Mouse (Mus musculus) liver, embryonic 15.5 days (tissue): ENCODE results near the gene Nudt12. TPM values are rescaled to one million over a fixed set of nuclear protein-coding genes. Genes with fewer than 3 reads are reported as not detected.

Source experiments
- ATAC-seq: fragments of 200-750 bp; cut with Nextera tagmentation; 2 replicates; pipeline ENCODE4 v1.8.0; 2017; ENCODE audit warnings: moderate number of reproducible peaks, mild to moderate bottlenecking, moderate library complexity; ENCODE audit not compliant: insufficient read depth
- H3K27ac ChIP-seq: fragments of 300-500 bp; sonication (generic); replicated peaks from 2 replicates; pipeline ENCODE4 v1.5.1; 2015; ENCODE audit warnings: mild to moderate bottlenecking, inconsistent platforms
- H3K27me3 ChIP-seq: fragments of 300-500 bp; sonication (generic); 2 replicates; pipeline ENCODE4 v1.6.1; 2015; ENCODE audit warnings: mild to moderate bottlenecking, inconsistent platforms
- H3K36me3 ChIP-seq: fragments of 300-500 bp; sonication (generic); replicated peaks from 2 replicates; pipeline ENCODE4 v1.6.1; 2015; ENCODE audit warnings: moderate library complexity, mild to moderate bottlenecking, inconsistent platforms
- H3K4me1 ChIP-seq: fragments of 300-500 bp; sonication (generic); replicated peaks from 2 replicates; pipeline ENCODE4 v1.6.1; 2015; ENCODE audit warnings: inconsistent platforms
- H3K4me2 ChIP-seq: fragments of 300-500 bp; sonication (generic); 2 replicates; pipeline ENCODE4 v1.6.1; 2015; ENCODE audit warnings: moderate library complexity, mild to moderate bottlenecking, inconsistent platforms
- H3K4me3 ChIP-seq: fragments of 300-500 bp; sonication (generic); replicated peaks from 2 replicates; pipeline ENCODE4 v1.5.1; 2015; ENCODE audit warnings: mild to moderate bottlenecking, inconsistent platforms
- H3K9ac ChIP-seq: fragments of 300-500 bp; sonication (generic); 2 replicates; pipeline ENCODE4 v1.6.1; 2015; ENCODE audit warnings: moderate library complexity, mild to moderate bottlenecking, inconsistent platforms
- H3K9me3 ChIP-seq: fragments of 300-500 bp; sonication (generic); replicated peaks from 2 replicates; pipeline ENCODE4 v1.6.1; 2016; ENCODE audit warnings: inconsistent platforms
- WGBS: fragments of 180-500 bp; shearing (Covaris S2); methylation state at CpG from one replicate; pipeline ENCODE4 v1.1.7; 2015; ENCODE audit warnings: mixed read lengths; ENCODE audit not compliant: insufficient replicate concordance; 5-methylcytosine and 5-hydroxymethylcytosine counted together
- polyA plus RNA-seq: library from polyadenylated mRNA; unstranded; fragments of >200 nt; fragmentation: Nextera tagmentation; extraction: Ambion mirVana; gene quantifications from 2 replicates; pipeline ENCODE4 v1.2.1, GENCODE M21; 2015

The Nudt12 gene
- 3.5 and 4.3 TPM in 2 replicates for polyA plus RNA-seq

DNA sequence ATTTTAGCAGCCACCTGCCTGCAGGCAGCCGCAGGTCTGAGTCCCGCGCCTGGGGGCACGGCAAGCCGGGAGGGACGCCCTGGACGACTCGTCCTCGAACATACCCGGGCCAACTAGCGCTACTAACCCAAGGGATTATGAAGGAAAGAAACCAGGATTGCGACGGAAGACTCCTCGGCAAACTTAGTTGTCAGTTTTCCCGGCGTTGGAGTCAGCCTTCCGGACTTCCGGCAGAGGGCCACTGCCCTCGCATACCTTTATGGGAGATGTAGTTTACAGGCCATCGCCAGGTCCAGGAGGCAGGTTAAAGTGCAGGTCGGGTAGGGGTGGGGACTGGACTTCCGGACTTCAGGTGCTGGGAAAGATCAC is at the start of gene Nudt12:
Nudt12 (minus strand) TSS at position 282 of the 369 bp plus-strand sequence.
- Histone ChIP-seq H3K36me3 (peaks cover 8% of the 10 kb centered on the region), H3K9ac (peak within 1 kb of the TSS; percentile 62), H3K4me2 (peak within 1 kb of the TSS; percentile 75), H3K27me3 (no peaks in the 10 kb centered on the region), H3K4me3 (peak within 1 kb of the TSS; percentile 71), H3K4me1 (peaks cover 8% of the 10 kb centered on the region), H3K27ac (peak within 1 kb of the TSS; percentile 64), H3K9me3 (no peaks in the 10 kb centered on the region)
- peak; percentile 81 for ATAC-seq
- WGBS: under 1% methylated on average over 22 of the region's 22 CpGs

DNA sequence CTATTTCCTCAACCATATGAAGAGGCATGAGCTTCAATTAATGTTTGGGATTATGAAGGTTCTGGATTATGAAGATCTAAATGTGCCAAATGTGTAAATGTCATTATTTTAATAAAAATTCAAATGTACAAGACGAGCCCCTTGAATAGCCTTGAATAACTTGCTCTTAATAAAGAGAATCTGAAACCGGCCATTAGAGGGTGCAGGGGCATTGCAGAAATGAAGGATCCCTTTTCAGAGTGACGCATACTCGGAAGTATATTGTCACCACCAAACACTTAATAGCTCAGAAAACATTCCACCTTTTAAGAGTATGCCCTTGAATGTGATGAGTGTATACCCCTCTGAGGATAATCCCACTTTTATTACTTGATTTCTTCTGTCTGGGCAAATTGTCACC is 40.1 kb upstream of the Nudt12 start:
- H3K9ac ChIP-seq: no peak overlapping the region
- WGBS: 57% methylated on average over 4 of the region's 4 CpGs
- H3K36me3 ChIP-seq: no peaks in the 10 kb centered on the region
- H3K9me3 ChIP-seq: no peaks in the 10 kb centered on the region
- H3K27me3 ChIP-seq: no peaks in the 10 kb centered on the region
- no peak overlapping the region for H3K4me3 ChIP-seq
- ATAC-seq: no peak
- no peak overlapping the region for H3K27ac ChIP-seq
- H3K4me2 ChIP-seq: no peak overlapping the region
- no peaks in the 10 kb centered on the region for H3K4me1 ChIP-seq

DNA sequence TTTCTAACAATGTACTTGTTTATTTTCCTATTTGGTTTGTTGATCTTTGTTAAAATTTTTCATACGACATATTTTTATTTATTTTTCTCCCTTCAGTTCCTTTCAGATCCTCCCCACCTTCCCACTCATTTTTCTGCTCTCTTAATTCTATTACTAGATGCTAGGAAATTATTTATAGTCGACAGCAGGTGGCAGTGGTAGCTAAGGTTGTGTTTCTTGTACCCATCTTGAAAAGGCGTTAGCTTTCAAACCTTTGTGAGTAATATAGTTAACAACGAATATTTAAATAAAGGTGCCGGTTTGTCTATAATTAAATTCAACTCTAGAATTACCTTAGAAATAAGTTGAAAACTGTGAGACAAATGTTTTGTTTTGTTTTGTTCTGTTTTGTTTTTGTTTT is 26.6 kb upstream of the Nudt12 start:
- Histone ChIP-seq H3K27me3 (no peaks in the 10 kb centered on the region), H3K9ac (no peak overlapping the region), H3K4me1 (no peaks in the 10 kb centered on the region), H3K4me2 (no peak overlapping the region), H3K4me3 (no peak overlapping the region), H3K9me3 (no peaks in the 10 kb centered on the region), H3K27ac (no peak overlapping the region), H3K36me3 (no peaks in the 10 kb centered on the region)
- ATAC-seq: no peak
- 40% methylated on average over 5 of the region's 5 CpGs for WGBS

DNA sequence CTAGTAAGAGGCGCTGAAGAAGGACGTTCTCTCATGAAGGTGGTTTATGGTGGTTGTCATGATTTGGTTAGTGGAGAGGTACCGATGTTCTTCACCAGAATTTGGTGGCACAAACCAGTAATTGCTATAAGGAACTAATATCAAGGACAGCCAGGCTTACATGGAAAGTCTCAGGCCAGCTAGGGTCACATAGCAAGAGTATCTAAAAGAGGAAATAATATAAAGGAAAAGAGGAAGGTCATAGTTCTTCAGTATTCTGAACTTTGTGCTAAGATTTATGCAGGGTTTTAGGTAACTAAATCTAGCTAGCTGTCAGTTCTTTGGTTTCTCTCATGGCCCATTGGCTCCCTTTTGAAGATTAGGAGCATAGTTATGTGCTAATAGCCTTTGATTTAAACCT is 20.3 kb upstream of the Nudt12 start:
- Histone ChIP-seq H3K9ac (no peak overlapping the region), H3K27me3 (no peaks in the 10 kb centered on the region), H3K4me2 (no peak overlapping the region), H3K36me3 (no peaks in the 10 kb centered on the region), H3K4me1 (no peaks in the 10 kb centered on the region), H3K9me3 (no peaks in the 10 kb centered on the region), H3K27ac (no peak overlapping the region), H3K4me3 (no peak overlapping the region)
- no peak for ATAC-seq
- WGBS: 64% methylated on average over 3 of the region's 3 CpGs

DNA sequence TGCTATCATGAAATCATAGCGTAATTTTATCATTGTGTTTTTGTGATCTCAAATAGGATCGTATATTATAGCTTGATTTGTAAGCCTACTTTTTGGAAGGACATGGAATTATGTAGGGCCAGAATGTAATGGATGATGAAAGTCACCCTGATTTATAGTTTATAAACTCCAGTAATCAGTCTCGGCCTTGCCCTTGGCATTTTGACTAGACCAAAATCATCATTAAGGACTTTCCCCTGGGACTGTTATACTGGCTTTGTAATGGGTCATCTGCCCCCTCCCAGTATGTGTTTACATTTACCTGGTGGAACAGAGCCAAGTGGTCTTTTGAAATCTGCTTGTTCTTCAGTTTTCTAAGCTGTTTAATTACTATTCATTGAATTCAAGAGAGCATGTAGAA is 13.2 kb upstream of the Nudt12 start:
- H3K4me3 ChIP-seq: no peak overlapping the region
- no peak overlapping the region for H3K27ac ChIP-seq
- no peaks in the 10 kb centered on the region for H3K9me3 ChIP-seq
- H3K36me3 ChIP-seq: no peaks in the 10 kb centered on the region
- no peak for ATAC-seq
- H3K27me3 ChIP-seq: no peaks in the 10 kb centered on the region
- H3K9ac ChIP-seq: no peak overlapping the region
- no peak overlapping the region for H3K4me2 ChIP-seq
- 58% methylated on average over 3 of the region's 3 CpGs for WGBS
- no peaks in the 10 kb centered on the region for H3K4me1 ChIP-seq

DNA sequence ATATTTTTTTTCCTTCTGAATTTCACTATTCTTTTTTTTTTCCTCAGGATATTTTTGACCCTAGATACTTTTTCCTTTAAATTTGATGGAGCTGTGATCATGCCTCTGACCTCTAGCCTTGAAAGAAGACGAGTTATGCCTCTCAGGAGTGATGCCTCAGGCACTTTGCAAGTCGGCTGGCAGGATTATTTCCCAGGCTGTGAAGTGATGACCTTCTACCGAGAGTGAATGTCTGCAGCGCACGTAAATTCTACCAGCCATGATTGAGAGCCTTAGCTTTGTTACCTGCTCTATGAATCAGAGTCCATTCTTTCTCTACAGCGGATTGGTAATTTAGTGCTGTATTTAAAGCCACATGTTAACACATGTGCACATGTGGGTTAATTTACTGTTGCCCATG is 11.3 kb upstream of the Nudt12 start:
- no peak overlapping the region for H3K9ac ChIP-seq
- 59% methylated on average over 6 of the region's 6 CpGs for WGBS
- ATAC-seq: no peak

DNA sequence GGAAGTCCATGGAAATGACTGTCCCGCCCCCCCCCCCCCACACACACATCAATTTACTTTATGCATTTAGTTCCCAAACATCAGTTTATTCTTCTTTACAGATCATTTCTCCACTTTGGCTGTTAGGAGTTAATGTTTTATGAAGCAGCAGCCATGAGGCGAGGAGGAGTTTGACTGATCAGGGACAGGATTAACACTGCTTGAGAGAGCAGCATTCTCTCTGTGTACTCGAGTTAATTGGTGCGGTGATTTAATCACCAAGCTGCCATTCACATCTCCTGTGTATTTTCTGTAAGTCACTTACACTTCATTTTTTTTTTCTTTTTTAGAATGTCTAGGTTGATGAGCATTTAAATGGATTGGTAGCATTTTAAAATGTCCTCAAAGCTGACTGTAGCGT is 10.8 kb upstream of the Nudt12 start:
- no peak for ATAC-seq
- no peak overlapping the region for H3K4me3 ChIP-seq
- H3K9ac ChIP-seq: no peak overlapping the region
- H3K36me3 ChIP-seq: no peaks in the 10 kb centered on the region
- H3K4me1 ChIP-seq: no peaks in the 10 kb centered on the region
- no peaks in the 10 kb centered on the region for H3K27me3 ChIP-seq
- H3K9me3 ChIP-seq: no peaks in the 10 kb centered on the region
- 52% methylated on average over 4 of the region's 5 CpGs for WGBS
- no peak overlapping the region for H3K4me2 ChIP-seq
- H3K27ac ChIP-seq: no peak overlapping the region

More for the DNA sequence above, 11.3 kb upstream of the Nudt12 start:
- H3K27ac ChIP-seq: no peak overlapping the region
- no peak overlapping the region for H3K4me2 ChIP-seq
- no peaks in the 10 kb centered on the region for H3K9me3 ChIP-seq
- H3K4me3 ChIP-seq: no peak overlapping the region
- no peaks in the 10 kb centered on the region for H3K27me3 ChIP-seq
- no peaks in the 10 kb centered on the region for H3K4me1 ChIP-seq
- no peaks in the 10 kb centered on the region for H3K36me3 ChIP-seq

DNA sequence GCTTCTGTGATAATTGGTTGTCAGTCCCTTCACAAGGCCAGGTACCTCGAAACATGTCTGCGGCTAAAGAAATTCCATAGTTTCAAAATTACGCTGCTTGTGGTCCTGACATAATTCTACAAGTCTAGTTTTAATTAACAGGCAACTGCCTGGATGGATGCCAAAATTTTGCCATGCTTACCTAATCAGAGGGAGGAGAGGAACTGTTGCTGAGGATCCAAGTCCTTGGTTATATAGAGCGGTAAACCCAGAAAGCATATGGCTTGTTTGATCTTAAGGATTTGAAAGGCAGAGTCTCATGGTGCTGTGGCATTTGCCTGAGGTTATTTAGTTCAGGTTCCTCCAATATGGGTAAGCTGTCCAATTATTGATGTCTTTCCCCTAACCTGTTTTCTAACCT is 5.5 kb upstream of the Nudt12 start:
- Histone ChIP-seq H3K27me3 (no peaks in the 10 kb centered on the region), H3K9me3 (no peaks in the 10 kb centered on the region), H3K4me2 (no peak overlapping the region), H3K36me3 (no peaks in the 10 kb centered on the region), H3K4me1 (no peaks in the 10 kb centered on the region), H3K27ac (no peak overlapping the region), H3K9ac (no peak overlapping the region), H3K4me3 (no peak overlapping the region)
- 71% methylated on average over 4 of the region's 4 CpGs for WGBS
- no peak for ATAC-seq

DNA sequence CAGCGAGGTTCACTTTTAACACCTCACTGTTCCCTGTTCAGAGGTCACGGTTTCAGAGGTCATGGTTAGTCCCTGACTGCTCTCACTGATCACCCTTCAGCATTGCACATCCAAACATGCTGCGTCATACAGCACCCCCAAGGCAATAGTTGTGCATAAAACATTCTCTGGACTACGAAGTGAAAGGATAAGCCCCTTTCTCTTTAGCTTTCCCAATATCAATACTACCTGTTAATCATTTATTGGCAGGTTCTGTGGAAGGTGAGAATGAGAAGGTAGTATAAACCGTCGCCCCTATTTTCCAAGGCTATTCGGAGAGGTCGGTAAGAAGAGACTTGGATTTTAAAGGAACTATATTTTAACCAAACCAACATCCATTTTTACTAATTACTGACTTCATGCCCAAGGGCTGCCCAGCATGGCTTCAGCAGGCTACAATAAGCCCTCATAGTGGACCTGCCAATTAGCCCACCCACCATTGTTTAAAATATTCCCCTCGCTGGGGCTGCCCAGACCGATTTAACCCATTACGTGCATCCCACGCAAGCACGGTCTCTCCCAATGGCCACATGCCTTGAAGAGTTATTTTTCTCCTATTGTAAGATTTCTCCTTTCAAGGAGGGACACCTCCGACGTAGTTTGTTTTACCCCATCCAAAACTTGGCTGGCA is 616 bp downstream of the Nudt12 start:
- H3K27ac ChIP-seq: peak overlapping the region; percentile 64
- 4% methylated on average over 15 of the region's 15 CpGs for WGBS
- no peaks in the 10 kb centered on the region for H3K9me3 ChIP-seq
- H3K4me3 ChIP-seq: peak overlapping the region; percentile 71
- H3K4me1 ChIP-seq: peaks cover 8% of the 10 kb centered on the region
- ATAC-seq: peak; percentile 82
- H3K27me3 ChIP-seq: no peaks in the 10 kb centered on the region
- peak overlapping the region; percentile 62 for H3K9ac ChIP-seq
- peaks cover 8% of the 10 kb centered on the region for H3K36me3 ChIP-seq
- H3K4me2 ChIP-seq: peak overlapping the region; percentile 75

DNA sequence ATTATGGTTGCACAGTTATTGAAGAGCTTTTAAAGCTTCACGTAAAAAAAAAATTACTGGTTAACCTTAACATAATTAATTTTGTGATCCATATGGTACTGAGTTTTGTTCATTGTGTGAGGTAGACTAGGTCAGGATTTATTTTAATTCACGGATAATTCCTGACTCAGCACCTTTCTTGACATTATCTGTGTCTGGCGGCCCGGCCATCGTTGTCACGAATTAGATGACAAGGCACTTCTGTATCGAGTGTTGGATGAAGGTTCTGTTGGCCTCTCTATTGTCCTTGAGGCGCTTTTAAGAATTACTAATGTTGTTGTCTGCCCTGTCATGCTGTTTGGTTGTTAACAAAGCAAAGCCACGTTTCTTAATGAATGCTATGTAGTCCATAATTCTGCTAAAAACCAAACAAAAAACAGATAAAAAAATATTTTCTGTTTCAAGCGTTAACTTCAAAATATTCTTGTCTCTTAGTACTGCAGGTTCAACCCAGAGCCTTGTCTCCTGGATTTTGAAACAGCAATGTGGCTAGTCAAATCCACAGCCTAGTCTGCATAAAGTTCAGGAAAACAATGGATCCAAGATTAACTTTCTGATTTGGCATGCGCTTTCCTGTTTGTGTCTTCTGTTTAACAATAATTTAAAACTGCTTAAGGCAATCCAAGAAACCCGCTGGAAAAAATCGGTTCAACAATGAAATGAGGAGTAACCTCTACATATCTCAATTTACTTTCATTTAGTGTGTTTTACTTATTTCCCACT is 1.4 kb downstream of the Nudt12 start:
- ATAC-seq: no peak

DNA sequence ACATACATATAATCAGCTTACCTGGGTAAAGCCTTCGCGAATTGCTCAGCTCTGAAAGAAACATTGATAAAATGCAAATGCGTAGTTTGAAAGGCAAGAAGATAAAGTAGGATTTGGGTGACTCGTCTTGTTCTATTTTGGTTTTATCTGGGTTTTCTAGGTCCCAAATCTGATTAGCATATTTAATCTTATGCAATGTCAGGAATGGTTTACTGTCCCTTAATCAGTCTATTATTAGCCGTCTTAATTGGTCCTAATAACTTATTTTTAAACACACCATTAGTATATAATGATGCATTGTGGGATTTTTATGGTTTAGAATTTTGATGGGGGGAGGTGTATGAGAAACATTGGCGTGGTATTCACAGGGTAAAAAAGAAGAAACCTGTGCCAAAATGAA is 21.9 kb downstream of the Nudt12 start, which contains the start of gene Pdzph1:
Pdzph1 (minus strand) TSS at position 101 of the 400 bp plus-strand sequence.
- Histone ChIP-seq H3K9ac (no peak within 1 kb of the TSS), H3K4me1 (no peaks in the 10 kb centered on the region), H3K4me3 (no peak within 1 kb of the TSS), H3K9me3 (no peaks in the 10 kb centered on the region), H3K27me3 (no peaks in the 10 kb centered on the region), H3K36me3 (no peaks in the 10 kb centered on the region), H3K27ac (no peak within 1 kb of the TSS), H3K4me2 (no peak within 1 kb of the TSS)
- WGBS: 62% methylated on average over 6 of the region's 6 CpGs
- no peak for ATAC-seq

More for the DNA sequence above, 1.4 kb downstream of the Nudt12 start:
- Histone ChIP-seq H3K36me3 (peaks cover 14% of the 10 kb centered on the region), H3K9ac (no peak overlapping the region), H3K9me3 (no peaks in the 10 kb centered on the region), H3K4me3 (peak overlapping the region; percentile 71; the same call in 1 of the 2 replicates), H3K27me3 (no peaks in the 10 kb centered on the region), H3K4me1 (peaks cover 8% of the 10 kb centered on the region), H3K27ac (no peak overlapping the region), H3K4me2 (peak overlapping the region; percentile 75)
- WGBS: 51% methylated on average over 13 of the region's 13 CpGs
